28 mouse cellular contexts compared by ENCODE assay signal in the genomic region with DNA sequence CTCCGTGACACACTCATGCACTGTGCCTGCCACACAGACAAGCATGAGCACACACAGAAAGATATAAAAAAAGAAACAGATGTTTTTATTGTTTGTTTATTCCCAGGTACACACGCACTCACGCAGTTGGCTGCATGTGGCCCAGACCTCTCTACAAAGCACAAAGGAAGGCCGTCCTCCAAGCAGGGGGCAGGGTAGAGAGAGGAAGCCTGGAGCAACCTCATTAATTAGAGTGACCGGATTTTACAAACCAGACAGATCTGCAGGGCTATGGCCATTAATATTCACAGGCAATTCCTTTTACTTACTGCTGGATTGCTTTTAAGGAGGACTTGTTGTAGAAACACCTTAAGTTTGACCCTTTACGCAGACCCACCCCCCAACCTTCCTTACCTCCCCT.
DNase-seq lines count a peak whose midpoint lies in the region; ATAC-seq and TF ChIP-seq lines count a peak whose summit lies in the region.
"Had no signal": no experiment of that assay in that cellular context is flagged by ENCODE, and none has a peak within 500 bp of the region (broad histone marks: within the 10 kb centered on the region; RNA-seq: fewer than 3 reads in every experiment).

No protein-coding gene starts in this region.

- DNase-seq in lung, adult 2 months = no peak
- DNase-seq in stomach, postnatal 0 days (ENCODE audit: low spot score) = no peak
- DNase-seq: adrenal gland, adult 8-10 months; B cell, adult 2 months; cerebellum, adult 18-20 months; cerebellum, postnatal 14 days; gastrocnemius, postnatal 36 days; heart, adult 2 months; heart, postnatal 14 days; kidney, adult 2 months; layer of hippocampus, postnatal 36 days; liver, embryonic 13.5 days; spleen, adult 18-20 months; thymus, postnatal 14 days had no signal

- peaks cover 5% of the 10 kb centered on the region; the same call in 1 of the 2 replicates for H3K4me1 ChIP-seq in intestine, embryonic 15.5 days (replicated peaks)
- peaks cover 3% of the 10 kb centered on the region; the same call in 1 of the 2 replicates for H3K4me1 ChIP-seq in intestine, embryonic 16.5 days (ENCODE audit: control insufficient read depth, insufficient read depth, low read length)
- H3K4me1 ChIP-seq in lung, embryonic 16.5 days (replicated peaks; ENCODE audit: control insufficient read depth, insufficient read depth, low read length) = peaks cover 13% of the 10 kb centered on the region
- H3K4me1 ChIP-seq in lung, adult 2 months (ENCODE audit: control insufficient read depth, insufficient read depth, low read length) = peaks cover 21% of the 10 kb centered on the region
- no peaks in the 10 kb centered on the region; the same call in 1 of the 2 replicates for H3K4me1 ChIP-seq in stomach, embryonic 14.5 days (ENCODE audit: control insufficient read depth, insufficient read depth, low read length)
- no peaks in the 10 kb centered on the region; the same call in 1 of the 2 replicates for H3K4me1 ChIP-seq in stomach, postnatal 0 days (replicated peaks; ENCODE audit: control insufficient read depth, insufficient read depth)
- peaks cover 94% of the 10 kb centered on the region for H3K4me1 ChIP-seq in limb, embryonic 12.5 days (replicated peaks)

- no peak overlapping the region for H3K27ac ChIP-seq in intestine, embryonic 15.5 days
- no peak overlapping the region for H3K27ac ChIP-seq in intestine, embryonic 16.5 days (ENCODE audit: low read length)
- H3K27ac ChIP-seq in lung, embryonic 16.5 days (ENCODE audit: low read length) = no peak overlapping the region
- no peak overlapping the region for H3K27ac ChIP-seq in stomach, embryonic 14.5 days (ENCODE audit: low read length)
- no peak overlapping the region for H3K27ac ChIP-seq in stomach, postnatal 0 days (replicated peaks)
- peak overlapping the region; percentile 75 for H3K27ac ChIP-seq in limb, embryonic 12.5 days
- H3K27ac ChIP-seq: heart, adult 2 months; heart, embryonic 13.5 days; liver, embryonic 13.5 days; lung, embryonic 15.5 days; midbrain, embryonic 15.5 days; neural tube, embryonic 15.5 days had no signal

- no peak overlapping the region for H3K4me2 ChIP-seq in intestine, embryonic 15.5 days (replicated peaks)
- no peak overlapping the region for H3K4me2 ChIP-seq in intestine, embryonic 16.5 days (ENCODE audit: low read depth, low read length)
- H3K4me2 ChIP-seq in lung, embryonic 16.5 days (ENCODE audit: low read depth, low read length) = no peak overlapping the region
- no peak overlapping the region for H3K4me2 ChIP-seq in stomach, embryonic 14.5 days (replicated peaks; ENCODE audit: low read depth, low read length)
- no peak overlapping the region for H3K4me2 ChIP-seq in stomach, postnatal 0 days (replicated peaks; ENCODE audit: low read depth)
- H3K4me2 ChIP-seq in limb, embryonic 12.5 days = no peak overlapping the region
- H3K4me2 ChIP-seq: heart, embryonic 13.5 days; liver, embryonic 13.5 days; lung, embryonic 15.5 days; midbrain, embryonic 15.5 days; neural tube, embryonic 15.5 days had no signal

- no peak for TF ChIP-seq POLR2A in lung, adult 2 months (IDR thresholded peaks at IDR 0.05; ENCODE audit: borderline replicate concordance, extremely low read depth, low read depth, low read length)

- no peak for TF ChIP-seq CTCF in lung, adult 2 months (IDR thresholded peaks at IDR 0.05; ENCODE audit: insufficient read depth, low read length)
- TF ChIP-seq CTCF in stomach, postnatal 0 days (IDR thresholded peaks at IDR 0.05; ENCODE audit: low read depth) = no peak

- peak; percentile 22 for ATAC-seq in intestine, embryonic 15.5 days
- ATAC-seq in intestine, embryonic 16.5 days = no peak
- peak; percentile 21; the same call in 1 of the 2 replicates for ATAC-seq in lung, embryonic 16.5 days (ENCODE audit: low read depth)
- ATAC-seq in stomach, embryonic 14.5 days (ENCODE audit: insufficient number of reproducible peaks, insufficient read depth, low FRiP score, low read depth) = 0 out of 2 replicates have a peak, but pooled peaks have one; percentile 4
- ATAC-seq in stomach, postnatal 0 days (ENCODE audit: low FRiP score, low TSS enrichment) = no peak
- 0 out of 2 replicates have a peak, but pooled peaks have one; percentile 33 for ATAC-seq in limb, embryonic 12.5 days (ENCODE audit: insufficient number of reproducible peaks, insufficient read depth, low FRiP score, low TSS enrichment, low read depth)
- no peak for ATAC-seq in monocyte, adult 5-6 weeks (replicated peaks; ENCODE audit: insufficient number of reproducible peaks, low FRiP score, low TSS enrichment, poor library complexity, severe bottlenecking)
- ATAC-seq: activated CD4-positive, CD25-positive, alpha-beta regulatory T cell, adult 4 months; midbrain, embryonic 15.5 days; Patski had no signal

- no peak for TF ChIP-seq EP300 in stomach, postnatal 0 days (optimal IDR thresholded peaks at IDR 0.05)

- no peak overlapping the region for H3K4me3 ChIP-seq in intestine, embryonic 15.5 days (replicated peaks)
- H3K4me3 ChIP-seq in intestine, embryonic 16.5 days (ENCODE audit: low read length) = no peak overlapping the region
- H3K4me3 ChIP-seq in lung, embryonic 16.5 days (ENCODE audit: low read length) = no peak overlapping the region
- H3K4me3 ChIP-seq in lung, adult 2 months (replicated peaks; ENCODE audit: extremely low read depth, low read depth, low read length) = no peak overlapping the region
- H3K4me3 ChIP-seq in stomach, embryonic 14.5 days (ENCODE audit: low read depth, low read length) = no peak overlapping the region
- H3K4me3 ChIP-seq in stomach, postnatal 0 days (ENCODE audit: low read depth, low read length) = no peak overlapping the region
- no peak overlapping the region for H3K4me3 ChIP-seq in limb, embryonic 12.5 days (replicated peaks)
- H3K4me3 ChIP-seq: heart, adult 2 months; heart, embryonic 13.5 days; liver, embryonic 13.5 days; lung, embryonic 15.5 days; midbrain, embryonic 15.5 days; neural tube, embryonic 15.5 days had no signal

- H3K36me3 ChIP-seq in intestine, embryonic 15.5 days = no peaks in the 10 kb centered on the region
- H3K36me3 ChIP-seq in intestine, embryonic 16.5 days (ENCODE audit: control insufficient read depth, insufficient read depth, low read length) = no peaks in the 10 kb centered on the region
- H3K36me3 ChIP-seq in lung, embryonic 16.5 days (ENCODE audit: control insufficient read depth, insufficient read depth, low read length) = no peaks in the 10 kb centered on the region
- H3K36me3 ChIP-seq in stomach, embryonic 14.5 days (ENCODE audit: control insufficient read depth, insufficient read depth, low read length) = no peaks in the 10 kb centered on the region
- no peaks in the 10 kb centered on the region for H3K36me3 ChIP-seq in stomach, postnatal 0 days (ENCODE audit: control insufficient read depth, insufficient read depth, low read length)
- H3K36me3 ChIP-seq in limb, embryonic 12.5 days = peaks cover 21% of the 10 kb centered on the region; the same call in 1 of the 2 replicates
- H3K36me3 ChIP-seq: G1E; heart, embryonic 13.5 days; liver, embryonic 13.5 days; lung, embryonic 15.5 days; midbrain, embryonic 15.5 days; neural tube, embryonic 15.5 days had no signal

- H3K27me3 ChIP-seq in intestine, embryonic 15.5 days (replicated peaks) = no peaks in the 10 kb centered on the region
- H3K27me3 ChIP-seq in intestine, embryonic 16.5 days (replicated peaks; ENCODE audit: control insufficient read depth, insufficient read depth, low read length) = no peaks in the 10 kb centered on the region
- no peaks in the 10 kb centered on the region for H3K27me3 ChIP-seq in lung, embryonic 16.5 days (ENCODE audit: control insufficient read depth, insufficient read depth, low read depth, low read length)
- no peaks in the 10 kb centered on the region for H3K27me3 ChIP-seq in stomach, embryonic 14.5 days (ENCODE audit: control insufficient read depth, insufficient read depth, low read length)
- H3K27me3 ChIP-seq in stomach, postnatal 0 days (ENCODE audit: control insufficient read depth, insufficient read depth, low read length) = no peaks in the 10 kb centered on the region
- H3K27me3 ChIP-seq in limb, embryonic 12.5 days = no peaks in the 10 kb centered on the region
- H3K27me3 ChIP-seq: CH12.LX; heart, embryonic 13.5 days; liver, embryonic 13.5 days; lung, embryonic 15.5 days; midbrain, embryonic 15.5 days; neural tube, embryonic 15.5 days; Patski had no signal

- H3K9me3 ChIP-seq in intestine, embryonic 15.5 days = no peaks in the 10 kb centered on the region
- no peaks in the 10 kb centered on the region for H3K9me3 ChIP-seq in intestine, embryonic 16.5 days (ENCODE audit: control insufficient read depth, low read length)
- H3K9me3 ChIP-seq in lung, embryonic 16.5 days (ENCODE audit: control insufficient read depth, low read length) = no peaks in the 10 kb centered on the region
- H3K9me3 ChIP-seq in stomach, embryonic 14.5 days (ENCODE audit: control insufficient read depth, low read depth, low read length) = no peaks in the 10 kb centered on the region
- no peaks in the 10 kb centered on the region for H3K9me3 ChIP-seq in stomach, postnatal 0 days (ENCODE audit: control insufficient read depth, low read length)
- H3K9me3 ChIP-seq in limb, embryonic 12.5 days = no peaks in the 10 kb centered on the region
- H3K9me3 ChIP-seq: heart, embryonic 13.5 days; liver, embryonic 13.5 days; lung, embryonic 15.5 days; midbrain, embryonic 15.5 days; neural tube, embryonic 15.5 days had no signal

- no peak overlapping the region for H3K9ac ChIP-seq in intestine, embryonic 15.5 days
- no peak overlapping the region for H3K9ac ChIP-seq in intestine, embryonic 16.5 days (ENCODE audit: low read depth, low read length)
- no peak overlapping the region for H3K9ac ChIP-seq in lung, embryonic 16.5 days (ENCODE audit: low read length)
- H3K9ac ChIP-seq in stomach, embryonic 14.5 days (replicated peaks; ENCODE audit: low read depth, low read length) = no peak overlapping the region
- H3K9ac ChIP-seq in stomach, postnatal 0 days (ENCODE audit: low read length) = no peak overlapping the region
- no peak overlapping the region for H3K9ac ChIP-seq in limb, embryonic 12.5 days (replicated peaks)
- H3K9ac ChIP-seq: heart, embryonic 13.5 days; liver, embryonic 13.5 days; lung, embryonic 15.5 days; midbrain, embryonic 15.5 days; neural tube, embryonic 15.5 days had no signal

- 59% methylated on average over 6 of the region's 6 CpGs for WGBS in intestine, embryonic 15.5 days
- 54% methylated on average over 6 of the region's 6 CpGs for WGBS in intestine, embryonic 16.5 days
- WGBS in lung, embryonic 16.5 days = 69% methylated on average over 6 of the region's 6 CpGs
- WGBS in lung, adult 2 months = 54% methylated on average over 6 of the region's 6 CpGs
- WGBS in stomach, embryonic 14.5 days = 64% methylated on average over 6 of the region's 6 CpGs
- WGBS in stomach, postnatal 0 days = 70% methylated on average over 6 of the region's 6 CpGs
- 31% methylated on average over 6 of the region's 6 CpGs for WGBS in limb, embryonic 12.5 days

Comparison
In these comparisons a context has a peak if more than half of its experiments do, and no peak if none do; other contexts are left out.
1. ATAC-seq: peak in intestine, embryonic 15.5 days (single experiment), lung, embryonic 16.5 days (single experiment), stomach, embryonic 14.5 days (single experiment) and limb, embryonic 12.5 days (single experiment); none in intestine, embryonic 16.5 days (single experiment), stomach, postnatal 0 days (single experiment) and monocyte, adult 5-6 weeks (single experiment).